Mouse (Mus musculus) layer of hippocampus, adult 11-12 months (tissue): ENCODE data around the gene Daglb.
"Not testable (repeated sequence)": the region's sequence is repeated elsewhere in the genome, so short reads cannot be mapped to it uniquely, and the experiment has no call there.

Experiments
- DNase-seq: peaks from one replicate; pipeline ENCODE4 v3.0.0; 2022; ENCODE audit warnings: low spot score

Gene Daglb

GRCm38 (mm10) chr5:143487193-143487592, 22.8 kb downstream of the Daglb start:
- no peak for DNase-seq

DNA sequence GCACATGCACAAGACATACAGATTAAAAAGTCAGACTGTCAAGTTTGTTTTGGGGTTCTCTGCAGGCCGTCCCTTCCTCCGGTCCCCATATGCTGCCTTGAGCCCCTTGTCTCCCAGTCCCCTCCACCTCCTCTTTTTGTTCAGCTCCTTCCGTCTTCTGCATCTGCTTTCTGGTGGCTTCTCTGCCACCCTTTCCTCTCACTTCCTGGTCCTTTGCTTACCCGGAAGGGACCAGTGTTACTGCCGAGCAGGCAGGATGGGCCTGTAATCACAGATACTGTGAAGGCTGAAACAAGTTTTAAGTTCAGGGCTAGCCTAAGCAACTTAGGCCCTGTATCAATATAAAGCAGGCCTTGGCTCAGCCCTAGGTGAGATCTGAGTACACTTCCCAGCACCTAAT, 23.6 kb downstream of the Daglb start:
- no peak for DNase-seq

DNA sequence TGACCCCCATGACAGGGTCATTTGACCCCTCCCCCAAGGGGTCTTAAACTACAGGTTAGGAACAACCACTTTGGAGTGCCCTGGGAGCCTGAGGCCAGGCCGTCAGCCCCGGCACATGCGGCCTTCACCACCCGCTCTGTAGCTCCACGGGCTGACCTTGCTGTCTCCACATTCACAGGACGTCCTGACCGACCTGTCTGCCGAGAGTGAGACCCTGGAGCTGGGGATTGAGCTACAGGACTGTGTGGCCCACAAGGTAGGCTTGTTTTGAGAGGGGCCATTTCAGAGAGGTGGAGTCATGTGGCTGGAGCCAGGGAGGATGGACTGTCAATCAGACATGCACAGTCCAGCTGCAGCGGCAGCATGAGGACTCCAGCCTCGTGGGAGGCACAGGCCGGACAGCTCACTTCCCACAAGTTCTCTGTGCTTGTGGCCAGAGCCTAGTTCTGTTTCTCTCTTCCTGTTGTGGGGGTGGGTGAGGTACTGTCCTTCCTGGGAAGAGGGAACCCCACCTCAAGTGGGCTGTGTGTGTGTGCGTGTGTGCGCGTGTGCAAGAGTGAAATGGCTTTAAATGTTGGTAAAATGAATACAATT, 25.5 kb downstream of the Daglb start:
- DNase-seq: no peak

DNA sequence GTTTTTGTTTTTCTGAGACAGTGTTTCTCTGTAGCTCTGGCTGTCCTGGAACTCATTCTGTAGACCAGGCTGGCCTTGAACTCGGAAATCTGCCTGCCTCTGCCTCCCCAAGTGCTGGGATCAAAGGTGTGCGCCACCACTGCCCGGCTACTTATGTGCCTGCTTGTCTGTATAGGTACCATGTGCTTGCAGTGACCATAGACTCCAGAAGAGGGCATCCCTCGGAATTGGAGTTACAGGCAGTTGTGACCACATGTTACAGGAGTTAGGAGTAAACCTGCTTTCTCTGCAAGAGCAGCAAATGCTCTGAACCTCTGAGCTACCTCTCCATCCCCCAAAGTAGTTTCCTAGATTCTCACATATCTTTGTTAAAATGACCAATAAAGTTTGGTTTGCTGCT, 27.4 kb downstream of the Daglb start:
- DNase-seq: no peak

GRCm38 (mm10) chr5:143493163-143493562, 28.8 kb downstream of the Daglb start:
- DNase-seq: no peak

- DNase-seq: no peak
Observed at GRCm38 (mm10) chr5:143495708-143496107, 31.3 kb downstream of the Daglb start.

GRCm38 (mm10) chr5:143497451-143497850, 33.1 kb downstream of the Daglb start:
- no peak for DNase-seq

- no peak for DNase-seq
Observed at GRCm38 (mm10) chr5:143499197-143499596, 34.8 kb downstream of the Daglb start.

- DNase-seq: no peak
Observed at GRCm38 (mm10) chr5:143499686-143500085, 35.3 kb downstream of the Daglb start.

- not testable (repeated sequence) for DNase-seq
Observed at GRCm38 (mm10) chr5:143500711-143501110, 36.3 kb downstream of the Daglb start.

GRCm38 (mm10) chr5:143501140-143501539, 36.8 kb downstream of the Daglb start:
- no peak for DNase-seq

GRCm38 (mm10) chr5:143501649-143502048, 37.3 kb downstream of the Daglb start:
- no peak for DNase-seq

GRCm38 (mm10) chr5:143502899-143503557, 38.6 kb downstream of the Daglb start:
- DNase-seq: no peak

DNA sequence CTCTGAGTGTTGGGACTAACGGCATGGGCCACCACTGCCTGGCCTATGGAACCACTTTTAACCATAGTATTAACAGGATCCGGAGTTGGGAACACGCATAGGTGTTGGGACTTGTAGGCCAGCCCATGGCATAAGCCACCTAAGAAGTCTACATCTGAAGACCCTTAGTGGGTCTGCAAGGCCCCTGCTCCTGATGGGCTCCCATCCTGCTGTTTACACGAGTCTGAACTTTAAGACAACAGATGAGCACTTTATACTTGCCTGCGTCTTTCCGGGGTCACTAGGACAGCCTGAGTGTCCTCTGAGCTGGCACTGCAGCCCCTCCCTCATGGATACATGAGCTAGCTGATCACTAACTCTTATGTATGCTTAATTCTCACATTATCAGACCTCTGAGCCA, 39.4 kb downstream of the Daglb start:
- no peak for DNase-seq

DNA sequence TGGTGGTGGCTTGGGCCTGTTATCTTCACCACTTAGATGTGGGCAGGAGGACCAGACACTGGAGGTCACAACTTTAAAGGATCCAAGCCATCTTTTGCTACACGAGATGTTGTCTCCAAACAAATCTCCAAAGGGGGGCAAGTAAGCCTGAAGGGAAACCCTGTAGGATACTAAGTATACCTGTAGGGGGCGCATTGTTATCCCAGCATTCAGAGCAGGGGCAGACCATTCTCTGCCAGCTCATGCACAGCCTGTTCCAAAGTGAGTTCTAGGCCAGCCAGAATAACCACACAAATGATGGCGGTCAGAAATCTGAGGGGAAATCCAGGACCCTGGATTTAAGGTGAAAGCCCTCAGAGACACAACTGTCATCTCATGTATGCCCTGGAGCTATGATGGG, 40.1 kb downstream of the Daglb start:
- DNase-seq: no peak

GRCm38 (mm10) chr5:143505056-143505455, 40.7 kb downstream of the Daglb start:
- no peak for DNase-seq

DNA sequence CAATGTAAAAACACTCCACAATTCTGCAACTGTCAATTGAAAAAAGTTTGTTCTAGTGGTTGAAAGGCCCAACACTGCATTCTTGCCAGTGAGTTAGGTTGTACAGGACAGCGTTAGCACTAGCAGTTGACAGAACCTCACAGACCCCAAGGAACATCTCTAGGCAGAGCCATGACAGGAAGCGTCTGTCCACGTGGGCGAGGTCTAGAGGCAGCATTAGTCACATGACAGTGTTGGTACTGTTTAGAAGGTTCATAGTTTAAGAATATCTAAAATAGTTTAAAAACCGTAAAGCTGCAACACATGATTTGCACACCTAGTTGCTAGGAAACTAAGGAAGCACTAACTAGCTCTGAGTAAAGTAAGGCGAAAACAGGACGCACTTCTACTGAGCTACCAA, 41.2 kb downstream of the Daglb start:
- DNase-seq: no peak

DNA sequence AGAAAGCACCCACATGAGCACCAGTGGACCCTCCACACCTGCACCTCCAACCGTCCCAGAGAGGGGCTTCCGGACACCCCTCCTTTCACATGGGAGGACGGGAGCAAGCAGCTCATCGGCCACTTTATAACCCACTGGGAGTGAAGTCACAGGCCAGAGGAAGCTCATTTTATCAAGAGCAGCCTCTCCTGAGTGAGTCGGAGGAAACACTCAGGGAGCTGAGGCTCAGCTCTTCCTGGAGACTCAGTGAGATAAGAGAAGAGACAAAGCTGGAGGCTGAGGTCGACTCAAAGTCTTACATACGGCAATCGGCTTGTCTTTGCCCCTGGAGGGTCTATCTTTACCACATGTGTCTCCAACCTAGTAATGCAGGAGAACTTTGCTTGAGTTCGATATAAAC, 44.9 kb downstream of the Daglb start:
- DNase-seq: no peak

DNA sequence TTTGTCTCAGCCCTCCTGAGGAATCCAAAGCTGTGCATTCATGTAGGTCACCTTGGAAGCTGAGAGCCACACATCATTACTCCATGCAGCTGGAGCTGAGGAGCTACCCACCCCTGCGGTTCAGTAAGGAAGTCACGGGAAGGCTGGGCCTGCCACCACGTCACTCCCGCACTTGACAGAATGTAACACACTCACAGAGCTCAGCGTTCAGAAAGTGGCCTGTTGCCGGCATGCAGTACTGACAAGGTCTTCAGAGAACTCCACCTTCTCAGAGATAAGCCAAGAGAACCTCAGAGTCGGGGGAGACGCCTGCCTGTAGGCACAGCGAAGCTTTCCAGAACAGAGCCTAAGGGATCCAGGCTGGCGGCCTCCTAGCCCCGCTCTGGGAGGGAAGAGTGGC, 45.4 kb downstream of the Daglb start:
- DNase-seq: no peak

GRCm38 (mm10) chr5:143511577-143511976, 47.2 kb downstream of the Daglb start:
- DNase-seq: no peak

- no peak for DNase-seq
Observed at GRCm38 (mm10) chr5:143512305-143512704, 47.9 kb downstream of the Daglb start.

GRCm38 (mm10) chr5:143514878-143515277, 50.5 kb downstream of the Daglb start:
- DNase-seq: no peak

GRCm38 (mm10) chr5:143517005-143517404, 52.6 kb downstream of the Daglb start:
- DNase-seq: no peak

DNA sequence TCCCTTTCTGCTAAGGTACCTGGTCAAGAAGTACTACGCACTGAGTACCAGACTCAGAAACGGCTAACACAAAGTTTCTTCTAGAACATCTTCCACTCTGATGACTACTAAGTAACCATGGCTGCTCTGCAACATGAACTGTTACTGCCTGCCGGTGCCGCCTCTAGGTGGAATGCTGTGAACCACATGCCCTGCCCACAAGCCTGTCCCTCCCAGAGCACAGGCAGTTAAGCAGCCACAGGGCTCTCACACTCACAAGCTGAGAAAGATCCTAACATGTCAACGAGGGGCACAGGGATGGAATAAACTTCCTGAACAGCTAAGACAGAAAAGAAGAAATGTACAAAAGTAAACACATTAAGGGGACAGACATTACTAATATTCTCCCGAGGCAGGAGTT, 53.1 kb downstream of the Daglb start:
- DNase-seq: no peak
